8 mouse cellular contexts compared by ENCODE assay signal in the genomic region with DNA sequence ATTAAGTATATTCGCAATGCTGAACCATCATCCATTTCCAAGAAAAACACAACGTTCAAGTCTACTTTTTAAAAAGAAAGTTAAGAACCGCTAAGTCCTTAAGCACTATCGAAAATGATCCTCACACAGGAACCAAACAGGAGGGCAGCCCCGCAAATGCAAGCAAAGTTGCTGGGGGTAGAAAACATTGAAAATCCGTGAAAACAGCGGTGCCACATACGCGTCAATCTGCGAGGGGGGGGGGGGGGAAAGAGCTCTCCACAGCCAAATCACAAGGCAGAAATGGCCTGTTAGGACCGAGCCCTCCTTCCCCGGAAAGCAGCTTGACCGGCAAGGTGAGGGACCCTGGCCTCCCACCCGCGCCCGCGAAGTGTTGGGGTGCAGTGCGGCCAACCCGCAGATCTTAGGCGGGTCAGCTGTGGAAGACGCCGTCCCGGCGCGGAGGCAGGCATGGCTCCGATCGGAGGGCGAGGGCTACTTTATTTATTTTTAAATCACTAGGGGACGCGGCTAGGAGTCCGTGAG. TPM values are rescaled to one million over a fixed set of nuclear protein-coding genes. Genes with fewer than 3 reads are reported as not detected.
DNase-seq lines count a peak whose midpoint lies in the region; ATAC-seq and TF ChIP-seq lines count a peak whose summit lies in the region.

No protein-coding gene starts in this region.

- H3K4me2 ChIP-seq in CH12.LX (ENCODE audit: insufficient read depth, low read depth, poor library complexity, severe bottlenecking): peak overlapping the region; percentile 91
- H3K4me2 ChIP-seq in forebrain, postnatal 0 days (ENCODE audit: low read depth): peak overlapping the region; percentile 89
- peak overlapping the region; percentile 97 for H3K4me2 ChIP-seq in liver, postnatal 0 days (ENCODE audit: low read depth, low read length)

- in situ Hi-C loops in CH12.LX (cut with MboI; ENCODE audit: low pct_ligation_motif_present, low pct_unique_long_range_greater_than_20kb, low sequenced_read_pairs): no loop called here

- no peak for TF ChIP-seq POLR2A in cerebellum, adult 2 months (IDR thresholded peaks at IDR 0.05; ENCODE audit: borderline replicate concordance, insufficient read depth, low read length)
- TF ChIP-seq POLR2A in CH12.LX (IDR thresholded peaks at IDR 0.05; ENCODE audit: low read depth, low read length): no peak

- 2% methylated on average over 31 of the region's 31 CpGs for WGBS in cerebellum, adult 2 months
- WGBS in forebrain, postnatal 0 days: 3% methylated on average over 31 of the region's 31 CpGs
- WGBS in liver, postnatal 0 days (ENCODE audit: insufficient replicate concordance): 2% methylated on average over 31 of the region's 31 CpGs

- no peaks in the 10 kb centered on the region for H3K4me1 ChIP-seq in cerebellum, adult 2 months (ENCODE audit: control insufficient read depth, insufficient read depth, low read length)
- peaks cover 2 to 16% of the 10 kb centered on the region in 2 experiments; a peak in 2 of 4 replicates for H3K4me1 ChIP-seq in CH12.LX (ENCODE audit: control insufficient read depth in 1 of 2, insufficient read depth in 2 of 2)
- no peaks in the 10 kb centered on the region for H3K4me1 ChIP-seq in forebrain, postnatal 0 days (ENCODE audit: insufficient read depth)
- peaks cover 13% of the 10 kb centered on the region; the same call in 1 of the 2 replicates for H3K4me1 ChIP-seq in liver, postnatal 0 days (ENCODE audit: insufficient read depth)

- peaks cover 16 to 25% of the 10 kb centered on the region in 2 experiments for H3K36me3 ChIP-seq in CH12.LX (replicated peaks in 1 of 2; ENCODE audit: control insufficient read depth in 1 of 2, insufficient read depth in 1 of 2, low read length in 1 of 2)
- H3K36me3 ChIP-seq in forebrain, postnatal 0 days (ENCODE audit: insufficient read depth): no peaks in the 10 kb centered on the region
- H3K36me3 ChIP-seq in liver, postnatal 0 days (replicated peaks; ENCODE audit: insufficient read depth, low read length): peaks cover 19% of the 10 kb centered on the region

- DNase-seq in cerebellum, adult 2 months: peak in 1 of 2 experiments; percentile 45
- no peak for DNase-seq in cerebellum, adult 8-10 months
- no peak for DNase-seq in CH12.LX (ENCODE audit: extremely low read depth)
- DNase-seq in forebrain, postnatal 0 days: no peak
- peak; percentile 59 for DNase-seq in liver, postnatal 0 days
- DNase-seq in adrenal gland, adult 18-20 months (ENCODE audit: low spot score in 2 of 2): no peak
- DNase-seq in retina, postnatal 1 day: no peak
- DNase-seq in layer of hippocampus, postnatal 36 days: no peak

- H3K27me3 ChIP-seq in cerebellum, adult 2 months (ENCODE audit: control insufficient read depth, insufficient read depth, low read length): no peaks in the 10 kb centered on the region
- H3K27me3 ChIP-seq in CH12.LX (replicated peaks): no peaks in the 10 kb centered on the region
- no peaks in the 10 kb centered on the region for H3K27me3 ChIP-seq in forebrain, postnatal 0 days (ENCODE audit: insufficient read depth, low read length)
- no peaks in the 10 kb centered on the region for H3K27me3 ChIP-seq in liver, postnatal 0 days (ENCODE audit: insufficient read depth, low read length)

- H3K9me3 ChIP-seq in CH12.LX (replicated peaks; ENCODE audit: low read length): no peaks in the 10 kb centered on the region
- H3K9me3 ChIP-seq in forebrain, postnatal 0 days (ENCODE audit: low read length): no peaks in the 10 kb centered on the region
- no peaks in the 10 kb centered on the region for H3K9me3 ChIP-seq in liver, postnatal 0 days (ENCODE audit: low read length)

- TF ChIP-seq EP300 in CH12.LX (IDR thresholded peaks at IDR 0.05; ENCODE audit: low read length): no peak
- no peak for TF ChIP-seq EP300 in liver, postnatal 0 days (IDR thresholded peaks at IDR 0.05; ENCODE audit: low read depth)

- peaks cover 23% of the 10 kb centered on the region for H3K79me2 ChIP-seq in CH12.LX (replicated peaks; ENCODE audit: control insufficient read depth, extremely low read depth, insufficient read depth, poor library complexity, severe bottlenecking)

- TF ChIP-seq RAD21 in CH12.LX (IDR thresholded peaks at IDR 0.05; ENCODE audit: low read depth, low read length): no peak

- dilution Hi-C loops in CH12.LX (cut with MboI; ENCODE audit: extremely low pct_ligation_motif_present, extremely low pct_unique_long_range_greater_than_20kb, low sequenced_read_pairs): no loop called here

- H3K9ac ChIP-seq in CH12.LX (ENCODE audit: insufficient read depth, low read depth): peak overlapping the region; percentile 93
- peak overlapping the region; percentile 60 for H3K9ac ChIP-seq in forebrain, postnatal 0 days
- peak overlapping the region; percentile 88 for H3K9ac ChIP-seq in liver, postnatal 0 days (replicated peaks)

- ATAC-seq in forebrain, postnatal 0 days: no peak
- ATAC-seq in liver, postnatal 0 days: no peak

- no peak for TF ChIP-seq CTCF in cerebellum, adult 2 months (IDR thresholded peaks at IDR 0.05; ENCODE audit: borderline replicate concordance, insufficient read depth, low read depth, low read length)
- no peak for TF ChIP-seq CTCF in CH12.LX (conservative IDR thresholded peaks at IDR 0.05 in 1 of 2, IDR thresholded peaks at IDR 0.05 in 1 of 2; ENCODE audit: low read depth in 2 of 2, low read length in 2 of 2)
- TF ChIP-seq CTCF in forebrain, postnatal 0 days (IDR thresholded peaks at IDR 0.05; ENCODE audit: low read depth): no peak
- TF ChIP-seq CTCF in liver, postnatal 0 days (IDR thresholded peaks at IDR 0.05; ENCODE audit: low read depth): no peak

- H3K27ac ChIP-seq in cerebellum, adult 2 months (ENCODE audit: insufficient read depth, low read length): no peak overlapping the region
- H3K27ac ChIP-seq in CH12.LX (ENCODE audit: insufficient read depth, low read depth): peak overlapping the region; percentile 68
- peak overlapping the region; percentile 47; the same call in 1 of the 2 replicates for H3K27ac ChIP-seq in forebrain, postnatal 0 days (ENCODE audit: low read depth, low read length)
- peak overlapping the region; percentile 71 for H3K27ac ChIP-seq in liver, postnatal 0 days (ENCODE audit: low read depth)

- peak overlapping the region; percentile 97 for H3K4me3 ChIP-seq in cerebellum, adult 2 months (replicated peaks; ENCODE audit: insufficient read depth, low read depth, low read length)
- peak overlapping the region; percentile 58 to 90 (median 76) for H3K4me3 ChIP-seq in CH12.LX (replicated peaks in 1 of 3; ENCODE audit: low read depth in 2 of 3, low read length in 2 of 3, poor library complexity in 1 of 3)
- H3K4me3 ChIP-seq in forebrain, postnatal 0 days (ENCODE audit: low read depth, low read length): peak overlapping the region; percentile 92
- peak overlapping the region; percentile 80 for H3K4me3 ChIP-seq in liver, postnatal 0 days (ENCODE audit: low read depth, low read length)

TF ChIP-seq in CH12.LX, 34 proteins besides CTCF, POLR2A, EP300 and RAD21:
- TF ChIP-seq ZMIZ1 (IDR thresholded peaks at IDR 0.05; ENCODE audit: low read depth, low read length): no peak
- TF ChIP-seq MYC (IDR thresholded peaks at IDR 0.05; ENCODE audit: low read depth, low read length): no peak
- TF ChIP-seq ZC3H11A (IDR thresholded peaks at IDR 0.05; ENCODE audit: low read depth, low read length): no peak
- no peak for TF ChIP-seq NRF1 (IDR thresholded peaks at IDR 0.05; ENCODE audit: low read depth, low read length)
- no peak for TF ChIP-seq TBP (conservative IDR thresholded peaks at IDR 0.05; ENCODE audit: low read depth, low read length)
- no peak for TF ChIP-seq JUN (IDR thresholded peaks at IDR 0.05; ENCODE audit: insufficient read depth, low read depth, low read length)
TF ChIP-seq in CH12.LX: peak in this region for 0.

RNA-seq across cellular contexts. Expression of gene Hmgb2, which starts 0.9 kb away (rescaled TPM):
- polyA plus RNA-seq in cerebellum, adult 2 months (2012; rRNA removed): 5.5 and 6.0 TPM in 2 replicates
- total RNA-seq in CH12.LX (2012; rRNA removed) (144 and 160 TPM in 2 replicates), CH12.LX (2014; rRNA removed) (236 and 241 TPM in 2 replicates)
- polyA plus RNA-seq in CH12.LX (2012; ENCODE audit: insufficient read length, low read depth): 165 and 187 TPM in 2 replicates
- total RNA-seq in forebrain, postnatal 0 days (2014; rRNA removed): 17.2 and 27.8 TPM in 2 replicates
- polyA plus RNA-seq in forebrain, postnatal 0 days (2015; fragmentation: Nextera tagmentation; extraction: Ambion mirVana): 61.1 and 74.8 TPM in 2 replicates
- 323 and 339 TPM in 2 replicates for polyA plus RNA-seq in liver, postnatal 0 days (2015; fragmentation: Nextera tagmentation; extraction: Ambion mirVana)
- 1 to 10 TPM; 5.1 to 5.3 TPM for total RNA-seq in adrenal gland, adult 18-20 months (2021)
- total RNA-seq in layer of hippocampus, postnatal 36 days (2021): 1 to 10 TPM; 4.8 to 5.6 TPM

RNA-seq across cellular contexts. Expression of gene Sap30, which starts 23.2 kb away (rescaled TPM):
- 12.5 and 14.1 TPM in 2 replicates for polyA plus RNA-seq in cerebellum, adult 2 months (2012; rRNA removed)
- 37.1 and 38.1 TPM in 2 replicates for total RNA-seq in CH12.LX (2012; rRNA removed)
- total RNA-seq in CH12.LX (2014; rRNA removed): 82.6 and 93.5 TPM in 2 replicates
- 33.9 and 39.6 TPM in 2 replicates for polyA plus RNA-seq in CH12.LX (2012; ENCODE audit: insufficient read length, low read depth)
- 28.4 and 42.0 TPM in 2 replicates for total RNA-seq in forebrain, postnatal 0 days (2014; rRNA removed)
- polyA plus RNA-seq in forebrain, postnatal 0 days (2015; fragmentation: Nextera tagmentation; extraction: Ambion mirVana): 29.0 and 41.5 TPM in 2 replicates
- polyA plus RNA-seq in liver, postnatal 0 days (2015; fragmentation: Nextera tagmentation; extraction: Ambion mirVana): 9.7 and 11.8 TPM in 2 replicates
- total RNA-seq in adrenal gland, adult 18-20 months (2021): 10 to 100 TPM; 11.9 to 14.4 TPM
- 10 to 100 TPM; 12.1 to 13.6 TPM for total RNA-seq in layer of hippocampus, postnatal 36 days (2021)

RNA-seq across cellular contexts. Expression of gene Scrg1, which starts 55.1 kb away (rescaled TPM):
- 74.3 and 79.5 TPM in 2 replicates for polyA plus RNA-seq in cerebellum, adult 2 months (2012; rRNA removed)
- total RNA-seq in CH12.LX (2012; rRNA removed): not detected in 2 replicates
- not detected in 2 replicates for total RNA-seq in CH12.LX (2014; rRNA removed)
- polyA plus RNA-seq in CH12.LX (2012; ENCODE audit: insufficient read length, low read depth): not detected in 2 replicates
- 15.4 and 20.4 TPM in 2 replicates for total RNA-seq in forebrain, postnatal 0 days (2014; rRNA removed)
- polyA plus RNA-seq in forebrain, postnatal 0 days (2015; fragmentation: Nextera tagmentation; extraction: Ambion mirVana): 39.8 and 44.4 TPM in 2 replicates
- polyA plus RNA-seq in liver, postnatal 0 days (2015; fragmentation: Nextera tagmentation; extraction: Ambion mirVana): 1.6 TPM in 2 replicates
- under 1 TPM in 1 of 2 experiments, not detected in 1; 0.46 TPM for total RNA-seq in adrenal gland, adult 18-20 months (2021)
- 10 to 100 TPM; 60.1 to 68.7 TPM for total RNA-seq in layer of hippocampus, postnatal 36 days (2021)

Comparison
In these comparisons a context has a peak if more than half of its experiments do, and no peak if none do; other contexts are left out.
1. RNA of gene Scrg1, which starts 55.1 kb away (total RNA-seq): 60.1 to 68.7 TPM in layer of hippocampus, postnatal 36 days and 15.4 to 20.4 TPM in forebrain, postnatal 0 days; 0.46 TPM in adrenal gland, adult 18-20 months and not detected in CH12.LX; every median in the first group is over 10 times any median in the second.
2. Peak in every context shown above with its lines, with median percentiles within 50 percentile points of each other: H3K4me3 ChIP-seq, H3K4me2 ChIP-seq and H3K9ac ChIP-seq.